Mouse (Mus musculus): ENCODE data around the gene Rplp2. TPM values are rescaled to one million over a fixed set of nuclear protein-coding genes. Genes with fewer than 3 reads are reported as not detected.

The Rplp2 gene
- polyA plus RNA-seq, 1 experiment: 977 TPM

DNA sequence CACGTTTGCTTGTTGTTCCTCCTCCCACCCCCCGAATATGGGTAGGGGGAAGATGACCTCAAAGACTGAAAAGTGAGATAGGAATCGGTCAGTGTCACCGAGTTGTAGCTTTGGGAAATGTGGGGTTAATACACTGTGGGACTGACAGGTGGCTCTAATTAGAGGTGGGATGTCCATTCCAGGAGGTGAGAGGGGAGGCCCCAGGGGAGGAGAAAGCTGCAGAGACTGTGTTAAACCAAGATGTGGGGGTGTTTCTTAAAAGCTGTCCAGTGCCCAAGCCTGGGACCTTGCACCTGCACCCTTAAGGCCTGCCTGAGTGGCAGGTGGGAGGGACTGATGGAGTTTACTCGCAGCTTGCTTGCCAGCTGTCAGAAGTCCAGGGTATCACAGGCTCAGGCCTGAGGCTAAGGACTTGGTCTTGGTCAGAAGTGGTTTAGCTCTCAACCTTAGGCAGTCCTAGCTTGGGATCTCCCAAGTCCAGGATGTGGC is 15.2 kb downstream of the Rplp2 start:
- TF ChIP-seq CTCF (IDR thresholded peaks at IDR 0.05; ENCODE audit: insufficient read depth, low read depth, low read length) (no peak), POLR2A (IDR thresholded peaks at IDR 0.05; ENCODE audit: insufficient read depth, low read depth, low read length) (no peak)
- Histone ChIP-seq H3K27ac (ENCODE audit: insufficient read depth, low read depth, low read length) (no peak overlapping the region), H3K4me1 (ENCODE audit: control insufficient read depth, insufficient read depth, low read length) (peaks cover 11% of the 10 kb centered on the region), H3K4me3 (ENCODE audit: insufficient read depth, low read depth, low read length) (no peak overlapping the region)
- WGBS: 30% methylated on average over 5 of the region's 5 CpGs

DNA sequence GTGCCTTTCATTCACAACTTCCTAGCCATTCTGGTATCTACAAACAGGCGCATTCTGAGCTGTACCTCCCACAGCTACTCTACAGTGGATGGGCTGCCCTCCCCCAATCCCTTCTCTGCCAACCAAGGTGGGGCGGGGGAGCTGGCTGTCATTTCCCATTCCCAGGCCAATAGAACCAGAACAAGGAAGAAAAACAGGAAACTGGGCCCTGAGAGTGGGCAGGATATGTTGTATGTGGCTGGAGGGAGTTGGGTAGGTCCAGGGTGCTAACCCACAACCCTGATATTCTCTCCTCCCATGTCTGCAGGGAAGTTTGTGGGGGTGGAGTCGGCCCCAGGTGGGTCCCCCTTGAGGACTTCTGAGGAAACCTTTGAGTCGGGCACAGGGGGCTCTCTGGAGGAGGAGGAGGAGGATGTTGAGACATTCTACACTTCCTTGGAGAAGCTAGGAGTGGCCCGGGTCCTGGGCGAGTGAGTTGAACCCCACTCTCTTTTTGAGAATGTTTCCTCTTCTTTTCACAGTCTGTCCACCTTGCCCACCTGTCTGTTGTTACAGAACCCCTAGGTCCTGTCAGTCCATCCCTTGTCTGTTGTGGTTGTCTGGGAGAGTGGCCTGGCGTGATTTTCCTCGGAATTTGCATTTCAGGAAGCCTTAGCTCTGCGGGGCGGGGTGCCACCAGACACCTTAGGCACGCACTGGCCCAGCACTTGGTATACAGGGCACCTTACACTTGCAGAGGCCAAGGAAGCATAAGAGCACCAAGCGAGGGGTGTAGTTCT is 16.8 kb downstream of the Rplp2 start:
- Histone ChIP-seq H3K4me3 (ENCODE audit: insufficient read depth, low read depth, low read length) (no peak overlapping the region), H3K27ac (ENCODE audit: insufficient read depth, low read depth, low read length) (no peak overlapping the region), H3K4me1 (ENCODE audit: control insufficient read depth, insufficient read depth, low read length) (peaks cover 27% of the 10 kb centered on the region)
- 56% methylated on average over 12 of the region's 12 CpGs for WGBS
- TF ChIP-seq POLR2A (IDR thresholded peaks at IDR 0.05; ENCODE audit: insufficient read depth, low read depth, low read length): no peak
- no peak for TF ChIP-seq CTCF (IDR thresholded peaks at IDR 0.05; ENCODE audit: insufficient read depth, low read depth, low read length)

DNA sequence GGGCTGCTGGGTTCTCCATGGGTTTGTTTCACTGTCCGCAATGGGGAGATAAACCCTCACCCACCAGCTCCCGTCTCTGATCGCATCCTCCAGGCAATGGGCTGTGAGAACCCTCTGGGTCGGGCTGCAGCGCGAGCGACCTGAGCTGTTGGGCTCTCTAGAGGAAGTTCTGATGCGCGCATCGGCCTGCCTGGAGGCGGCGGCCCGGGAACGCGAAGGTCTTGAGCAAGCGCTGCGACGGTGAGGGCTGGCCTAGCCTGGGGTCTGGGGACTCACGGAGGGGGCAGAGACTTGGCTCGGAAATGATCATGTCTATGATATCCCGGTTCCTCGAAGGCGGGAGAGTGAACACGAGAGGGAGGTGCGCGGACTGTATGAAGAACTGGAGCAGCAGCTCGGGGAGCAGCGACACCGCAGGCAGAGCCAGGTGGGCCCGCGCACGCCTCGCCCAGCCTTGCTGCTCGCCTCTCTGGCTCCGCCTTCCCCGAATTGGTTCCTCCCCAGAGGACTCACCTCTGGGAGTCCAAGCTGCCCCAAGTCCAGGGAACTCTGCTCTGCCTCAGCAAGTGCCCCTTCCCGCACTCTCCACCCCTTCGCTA is 17.5 kb downstream of the Rplp2 start:
- Histone ChIP-seq H3K4me1 (ENCODE audit: control insufficient read depth, insufficient read depth, low read length) (peaks cover 34% of the 10 kb centered on the region), H3K4me3 (ENCODE audit: insufficient read depth, low read depth, low read length) (no peak overlapping the region), H3K27ac (ENCODE audit: insufficient read depth, low read depth, low read length) (no peak overlapping the region)
- TF ChIP-seq POLR2A (IDR thresholded peaks at IDR 0.05; ENCODE audit: insufficient read depth, low read depth, low read length) (no peak), CTCF (IDR thresholded peaks at IDR 0.05; ENCODE audit: insufficient read depth, low read depth, low read length) (no peak)
- 24% methylated on average over 38 of the region's 38 CpGs for WGBS

DNA sequence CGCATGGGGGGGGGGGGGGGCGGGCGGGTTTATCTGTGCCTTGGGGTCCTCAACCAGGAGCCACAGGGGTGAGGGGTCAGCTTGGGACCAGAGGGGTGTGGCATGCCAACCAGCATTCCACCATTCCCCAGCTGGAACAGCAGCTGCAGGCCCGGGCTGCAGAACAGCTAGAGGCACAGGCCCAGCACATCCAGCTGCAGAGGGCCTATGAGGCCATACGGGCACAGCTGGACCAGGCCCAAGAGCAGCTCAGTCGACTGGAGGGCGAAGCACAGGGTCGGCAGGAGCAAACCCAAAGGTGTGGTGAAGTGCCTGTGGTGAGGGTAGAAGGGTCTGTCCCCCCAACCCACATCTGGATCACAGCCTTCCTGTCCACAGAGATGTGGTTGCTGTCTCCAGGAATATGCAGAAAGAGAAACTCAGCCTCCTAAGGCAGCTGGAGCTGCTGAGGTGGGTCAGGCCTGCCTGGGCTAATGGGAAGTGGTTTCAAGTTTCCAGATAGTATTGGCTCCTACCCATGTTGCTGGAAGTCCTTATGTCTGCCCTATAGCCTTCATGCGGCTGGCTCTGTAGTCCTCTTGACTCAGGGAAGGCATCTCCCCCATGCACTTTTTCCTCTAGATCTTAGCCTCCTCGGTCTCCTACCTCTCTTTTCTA is 18.3 kb downstream of the Rplp2 start:
- 53% methylated on average over 10 of the region's 10 CpGs for WGBS
- H3K4me1 ChIP-seq (ENCODE audit: control insufficient read depth, insufficient read depth, low read length): peaks cover 39% of the 10 kb centered on the region
- H3K4me3 ChIP-seq (ENCODE audit: insufficient read depth, low read depth, low read length): no peak overlapping the region

DNA sequence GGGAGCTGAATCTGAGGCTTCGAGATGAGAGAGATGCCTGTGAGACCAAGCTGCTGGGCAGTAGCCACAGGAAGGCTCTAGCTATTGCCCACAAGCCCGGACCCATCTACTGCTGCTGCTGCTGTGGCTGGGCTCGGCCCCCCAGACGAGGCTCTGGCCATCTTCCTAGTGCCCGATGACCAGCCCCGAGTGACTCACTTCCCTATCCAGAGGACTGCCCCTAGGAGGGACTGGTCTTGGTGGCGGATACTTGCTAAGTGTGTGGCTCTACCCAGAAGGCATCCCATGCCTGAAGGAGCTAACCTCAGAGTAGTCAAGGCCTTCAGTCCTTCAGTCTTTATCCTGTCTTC is 18.9 kb downstream of the Rplp2 start:
- peaks cover 39% of the 10 kb centered on the region for H3K4me1 ChIP-seq (ENCODE audit: control insufficient read depth, insufficient read depth, low read length)
- no peak overlapping the region for H3K4me3 ChIP-seq (ENCODE audit: insufficient read depth, low read depth, low read length)
- H3K27ac ChIP-seq (ENCODE audit: insufficient read depth, low read depth, low read length): no peak overlapping the region
- no peak for TF ChIP-seq CTCF (IDR thresholded peaks at IDR 0.05; ENCODE audit: insufficient read depth, low read depth, low read length)
- no peak for TF ChIP-seq POLR2A (IDR thresholded peaks at IDR 0.05; ENCODE audit: insufficient read depth, low read depth, low read length)
- 80% methylated on average over 7 of the region's 7 CpGs for WGBS

More for the DNA sequence above, 18.3 kb downstream of the Rplp2 start:
- TF ChIP-seq POLR2A (IDR thresholded peaks at IDR 0.05; ENCODE audit: insufficient read depth, low read depth, low read length) (no peak), CTCF (IDR thresholded peaks at IDR 0.05; ENCODE audit: insufficient read depth, low read depth, low read length) (no peak)
- H3K27ac ChIP-seq (ENCODE audit: insufficient read depth, low read depth, low read length): no peak overlapping the region

DNA sequence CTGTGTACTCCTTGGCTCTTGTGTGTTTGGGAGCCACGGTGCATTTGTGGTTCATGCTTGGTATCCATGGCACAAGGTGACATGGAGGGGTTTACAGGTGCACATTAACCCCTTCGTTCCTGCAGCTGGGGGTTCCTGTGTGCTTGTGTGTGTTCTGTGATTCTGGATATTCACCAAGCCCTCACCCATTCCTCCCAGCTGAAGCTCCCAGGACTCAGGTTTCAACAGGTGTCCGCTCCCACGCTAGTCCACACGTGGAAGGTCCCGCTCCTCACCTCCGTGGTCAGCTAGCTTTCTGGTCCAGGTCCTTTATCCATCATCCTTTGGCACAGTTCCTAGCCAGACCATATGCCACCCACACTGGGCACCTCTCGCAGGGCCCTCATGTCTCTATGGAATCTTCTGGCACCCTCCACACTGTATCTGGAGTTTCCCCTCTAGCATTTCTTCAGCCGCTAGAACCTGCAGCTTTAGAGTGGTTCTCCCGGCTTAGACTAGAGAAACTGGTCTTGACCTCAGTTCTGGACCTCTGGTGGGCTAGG is 19.5 kb downstream of the Rplp2 start:
- WGBS: 69% methylated on average over 10 of the region's 10 CpGs
- no peak overlapping the region for H3K27ac ChIP-seq (ENCODE audit: insufficient read depth, low read depth, low read length)

DNA sequence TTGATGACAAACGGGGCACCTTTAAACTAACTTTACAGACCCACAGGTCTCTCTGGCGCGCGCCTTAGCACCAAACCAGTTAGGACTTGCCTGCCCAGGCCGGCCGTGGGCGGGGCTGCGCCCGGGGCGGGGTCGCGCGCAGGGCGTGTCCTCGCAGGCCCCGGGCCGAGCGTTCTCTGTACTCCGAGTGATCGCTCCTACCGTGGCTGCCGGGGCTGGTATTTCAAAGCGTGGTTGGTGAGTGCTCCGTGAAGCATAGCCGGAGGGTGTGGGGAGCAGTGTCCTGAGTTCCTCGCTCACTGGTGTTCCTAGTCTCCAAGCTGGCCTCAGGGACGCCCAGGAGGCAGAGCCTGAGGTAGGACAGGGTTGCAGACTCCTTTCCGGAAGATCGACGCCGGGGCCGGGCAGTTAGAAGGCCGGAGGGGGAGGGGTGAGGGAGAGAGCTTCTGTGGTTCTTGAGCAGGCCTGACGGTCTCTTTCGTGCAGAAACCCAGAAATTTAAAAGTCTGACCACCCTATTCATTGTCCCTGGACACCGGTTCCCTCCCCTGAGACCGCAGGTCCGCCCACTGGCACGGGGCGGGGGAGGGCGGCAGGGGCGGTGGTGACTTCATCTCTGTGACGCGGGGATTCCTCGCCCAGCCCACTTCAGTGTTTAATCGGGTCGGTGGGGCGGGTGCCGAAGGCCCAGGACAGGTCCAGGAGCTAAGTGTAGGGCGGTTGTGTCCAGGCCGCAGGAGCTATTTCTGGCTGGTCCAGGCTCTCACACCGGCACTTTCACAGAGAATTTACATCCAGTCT is 20.3 kb downstream of the Rplp2 start, which contains the start of gene Cd151:
Cd151 (plus strand) TSS at position 163 of the 801 bp plus-strand sequence.
- WGBS: 4% methylated on average over 52 of the region's 52 CpGs
- H3K4me1 ChIP-seq (ENCODE audit: control insufficient read depth, insufficient read depth, low read length): peaks cover 32% of the 10 kb centered on the region
- peak within 1 kb of the TSS; percentile 64 for H3K4me3 ChIP-seq (ENCODE audit: insufficient read depth, low read depth, low read length)
- TF ChIP-seq POLR2A (IDR thresholded peaks at IDR 0.05; ENCODE audit: insufficient read depth, low read depth, low read length): no peak
- H3K27ac ChIP-seq (ENCODE audit: insufficient read depth, low read depth, low read length): no peak within 1 kb of the TSS; the same call in 1 of the 2 replicates

More for the DNA sequence above, 19.5 kb downstream of the Rplp2 start:
- peaks cover 36% of the 10 kb centered on the region for H3K4me1 ChIP-seq (ENCODE audit: control insufficient read depth, insufficient read depth, low read length)
- TF ChIP-seq CTCF (IDR thresholded peaks at IDR 0.05; ENCODE audit: insufficient read depth, low read depth, low read length) (no peak), POLR2A (IDR thresholded peaks at IDR 0.05; ENCODE audit: insufficient read depth, low read depth, low read length) (no peak)
- H3K4me3 ChIP-seq (ENCODE audit: insufficient read depth, low read depth, low read length): peak overlapping the region; percentile 64; the same call in 1 of the 2 replicates

DNA sequence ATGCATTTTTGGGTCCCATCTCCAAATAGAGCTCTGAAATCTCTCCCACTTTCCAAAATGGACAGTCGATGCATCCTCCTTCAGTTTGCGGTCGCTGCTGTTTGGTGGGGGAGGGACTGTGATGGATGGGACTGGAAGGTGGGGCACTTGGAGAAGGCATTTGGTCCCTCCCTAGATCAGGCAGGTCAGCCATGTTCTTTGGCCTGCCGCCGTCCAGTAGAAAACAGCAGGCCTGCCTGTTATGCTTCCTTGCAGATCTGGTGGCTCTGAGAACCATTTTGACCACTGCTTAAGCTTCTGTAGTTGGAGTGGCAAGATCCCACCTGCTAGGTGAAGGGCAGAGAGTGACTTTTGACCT is 21.0 kb downstream of the Rplp2 start:
- 67% methylated on average over 5 of the region's 5 CpGs for WGBS
- Histone ChIP-seq H3K4me3 (ENCODE audit: insufficient read depth, low read depth, low read length) (peak overlapping the region; percentile 64; the same call in 1 of the 2 replicates), H3K4me1 (ENCODE audit: control insufficient read depth, insufficient read depth, low read length) (peaks cover 32% of the 10 kb centered on the region), H3K27ac (ENCODE audit: insufficient read depth, low read depth, low read length) (no peak overlapping the region)
- TF ChIP-seq POLR2A (IDR thresholded peaks at IDR 0.05; ENCODE audit: insufficient read depth, low read depth, low read length): no peak
- no peak for TF ChIP-seq CTCF (IDR thresholded peaks at IDR 0.05; ENCODE audit: insufficient read depth, low read depth, low read length)

Measured in olfactory bulb, adult 2 months (tissue).